Mouse (Mus musculus) lung, postnatal 10 days (tissue): ENCODE data around the gene Bnip1.

Experiments
- DNase-seq: peaks from one replicate; pipeline ENCODE4 v3.0.0; 2021

Gene Bnip1

GRCm38 (mm10) chr17:26840922-26841731 lies 60.3 kb downstream of the Bnip1 start:
- no peak for DNase-seq

GRCm38 (mm10) chr17:26841981-26842380 lies 61.1 kb downstream of the Bnip1 start:
- DNase-seq = no peak
